Mouse (Mus musculus): ENCODE data around the gene Samd4.

- TF ChIP-seq POLR2A (IDR thresholded peaks at IDR 0.05; ENCODE audit: low read depth, low read length) (no peak), CTCF (conservative IDR thresholded peaks at IDR 0.05; ENCODE audit: insufficient read depth, insufficient read length, low read depth, low read length) (no peak)
Measured at GRCm38 (mm10) chr14:46982106-46982505, 99.5 kb downstream of the Samd4 start.

All from kidney, adult 2 months (tissue).